Mouse (Mus musculus) layer of hippocampus, adult 9-10 months (tissue): ENCODE results near the gene Ldb2.

Source experiments
- DNase-seq: peaks from one replicate; pipeline ENCODE4 v3.0.0; 2022; ENCODE audit warnings: low spot score

Gene Ldb2

DNA sequence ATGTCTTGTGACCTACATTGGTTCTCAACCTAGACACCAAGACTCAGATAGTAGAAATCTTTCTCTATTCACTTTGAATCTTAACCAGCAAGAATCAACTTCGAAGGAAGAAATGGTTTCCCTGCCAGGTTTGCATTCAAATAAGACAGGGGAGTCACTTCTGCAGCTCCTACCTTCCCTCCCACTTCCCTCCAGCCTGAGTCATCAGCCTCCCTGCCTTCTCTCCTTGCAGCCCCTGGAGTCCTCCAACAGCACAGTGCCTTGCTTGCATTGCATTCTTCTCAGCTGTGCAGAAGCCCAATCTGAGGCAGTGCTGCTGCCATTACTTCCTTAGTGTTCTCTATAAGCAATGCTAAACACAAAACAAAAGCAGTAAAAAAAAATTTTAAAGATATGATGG is 79.6 kb downstream of the Ldb2 start:
- no peak for DNase-seq

DNA sequence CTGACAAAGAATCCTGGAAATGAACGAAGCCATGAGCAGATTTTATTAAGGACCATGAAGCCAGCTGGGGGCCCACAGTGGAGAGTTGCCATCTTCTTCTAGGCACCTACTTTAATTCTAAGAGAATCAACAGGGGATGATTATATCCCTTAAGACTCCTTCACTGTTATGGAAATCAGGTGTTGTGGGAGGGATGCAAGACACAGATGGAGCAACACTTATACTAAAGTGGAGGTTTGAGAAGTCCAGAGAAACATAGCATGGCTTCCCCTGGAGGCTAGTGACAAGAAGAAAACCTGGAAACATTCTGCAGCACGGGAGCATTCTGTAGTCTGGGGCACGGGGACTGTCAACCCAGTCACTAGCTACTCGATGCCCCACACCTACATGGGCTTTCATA is 85.0 kb downstream of the Ldb2 start:
- no peak for DNase-seq

DNA sequence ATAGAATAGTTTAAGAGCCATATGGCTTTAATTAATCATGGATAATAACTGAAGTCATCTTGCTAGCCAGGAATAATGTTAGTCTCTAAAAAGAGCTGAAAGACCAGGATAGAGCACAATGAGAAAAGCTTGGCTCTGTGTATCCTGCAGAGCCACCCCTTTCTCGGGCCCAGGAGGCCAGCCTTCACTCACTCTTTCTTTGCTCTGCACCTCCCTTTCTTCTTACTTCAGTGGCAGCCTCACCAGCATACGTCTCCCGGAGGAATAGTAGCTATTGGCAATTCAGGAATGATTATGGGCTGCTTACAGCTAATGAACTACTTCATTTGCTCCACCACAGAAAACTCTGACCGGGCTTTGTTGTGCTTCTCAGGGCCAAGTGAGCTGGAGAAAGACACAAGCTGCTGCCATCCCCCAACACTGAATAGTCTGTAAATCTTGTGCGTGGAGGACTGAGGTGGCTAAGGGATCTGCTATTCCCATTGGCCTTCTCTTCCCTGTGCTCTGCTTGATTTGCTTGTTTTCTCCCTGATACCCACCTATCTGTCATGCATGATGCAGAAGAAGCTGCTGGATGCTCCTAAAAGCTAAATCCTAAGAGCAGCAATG is 86.2 kb downstream of the Ldb2 start:
- DNase-seq: no peak

DNA sequence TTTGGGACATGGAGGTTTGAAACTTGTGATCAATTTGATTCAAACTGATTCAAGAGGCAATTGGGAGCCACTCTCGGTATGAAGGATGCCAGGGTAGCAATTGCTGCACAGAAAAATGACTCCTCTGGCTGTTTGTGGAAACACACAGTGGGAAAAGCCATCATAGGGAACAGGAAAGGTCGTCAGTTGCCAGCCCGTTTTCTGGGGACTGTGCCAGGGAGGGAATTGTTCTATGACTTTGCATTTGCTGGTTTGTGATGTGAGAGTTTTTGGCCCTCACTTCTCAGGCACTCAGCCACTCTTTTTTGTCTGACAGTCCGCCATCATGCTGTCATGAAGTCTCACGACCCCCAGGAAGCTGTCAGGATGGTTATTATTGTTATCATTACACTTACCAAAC is 88.3 kb downstream of the Ldb2 start:
- DNase-seq: no peak

DNA sequence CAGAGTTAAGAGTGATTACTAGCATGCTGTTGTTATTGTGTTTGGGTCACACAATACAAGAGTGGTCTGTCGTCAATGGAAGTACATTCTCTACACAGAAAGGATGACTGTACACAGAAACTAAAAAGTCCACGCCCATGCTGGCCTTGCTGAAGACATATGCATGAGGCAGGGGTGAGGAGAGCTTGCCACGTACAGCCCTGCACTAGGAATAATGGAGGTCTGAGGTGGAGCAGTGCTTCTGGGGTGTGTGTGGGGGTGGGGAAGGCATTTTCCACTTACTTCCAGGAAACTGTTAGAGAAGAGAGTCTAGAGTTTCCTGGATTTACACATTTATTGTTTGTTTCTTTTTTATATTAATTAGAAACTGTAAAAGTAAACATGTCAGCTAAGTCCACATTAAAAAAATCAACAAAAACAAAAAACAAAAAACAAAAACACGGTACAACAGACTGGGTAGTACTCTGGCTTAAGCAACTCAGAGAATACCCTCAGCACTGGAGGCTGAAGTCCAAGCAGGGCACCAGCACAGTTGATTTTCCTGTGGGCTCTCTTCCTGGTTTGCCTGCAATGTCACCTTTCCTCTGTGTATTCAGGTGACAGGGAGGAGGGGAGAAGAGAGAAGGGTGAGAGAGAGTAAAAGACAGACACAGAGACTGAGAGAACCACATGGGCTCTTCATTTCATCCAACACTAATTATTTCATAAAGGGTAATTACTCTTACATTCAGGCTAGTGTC is 89.2 kb downstream of the Ldb2 start:
- DNase-seq: no peak

DNA sequence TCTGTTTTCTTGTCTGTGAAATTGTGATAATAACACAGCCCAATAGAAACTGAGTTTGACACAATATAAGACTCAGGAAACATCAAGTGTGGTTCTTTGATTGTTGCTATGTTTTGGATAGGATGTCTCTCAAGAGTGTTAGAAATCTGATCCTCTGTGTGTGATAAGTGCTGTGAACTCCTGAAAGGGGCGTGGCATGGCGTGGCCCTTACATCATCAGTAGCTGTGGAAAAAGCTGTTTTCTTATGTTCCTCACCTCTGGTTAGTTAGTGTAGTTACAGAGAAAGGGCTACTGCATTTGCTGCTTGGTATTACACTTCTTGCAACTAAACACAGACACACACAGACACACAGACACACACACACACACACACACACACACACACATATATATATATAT is 90.2 kb downstream of the Ldb2 start:
- DNase-seq: no peak

DNA sequence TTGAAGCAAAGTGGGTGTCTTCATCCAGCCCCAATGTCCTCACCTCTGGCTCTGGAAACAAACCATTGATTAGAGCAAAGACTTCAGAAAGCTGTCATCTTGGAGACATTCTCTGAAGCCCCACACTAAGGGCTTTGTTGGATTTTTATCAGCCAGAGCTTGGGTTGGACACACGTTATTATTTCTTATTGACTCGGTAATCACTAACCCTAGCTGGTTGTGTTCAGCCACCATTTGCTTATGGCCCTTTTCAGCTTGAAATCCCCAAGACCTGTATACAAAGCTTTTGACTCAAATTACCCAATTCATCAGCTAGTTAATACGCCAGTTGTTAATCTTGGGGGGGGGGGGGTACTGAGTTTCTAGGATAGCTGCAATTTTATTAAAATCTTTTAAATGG is 91.5 kb downstream of the Ldb2 start:
- DNase-seq: no peak

DNA sequence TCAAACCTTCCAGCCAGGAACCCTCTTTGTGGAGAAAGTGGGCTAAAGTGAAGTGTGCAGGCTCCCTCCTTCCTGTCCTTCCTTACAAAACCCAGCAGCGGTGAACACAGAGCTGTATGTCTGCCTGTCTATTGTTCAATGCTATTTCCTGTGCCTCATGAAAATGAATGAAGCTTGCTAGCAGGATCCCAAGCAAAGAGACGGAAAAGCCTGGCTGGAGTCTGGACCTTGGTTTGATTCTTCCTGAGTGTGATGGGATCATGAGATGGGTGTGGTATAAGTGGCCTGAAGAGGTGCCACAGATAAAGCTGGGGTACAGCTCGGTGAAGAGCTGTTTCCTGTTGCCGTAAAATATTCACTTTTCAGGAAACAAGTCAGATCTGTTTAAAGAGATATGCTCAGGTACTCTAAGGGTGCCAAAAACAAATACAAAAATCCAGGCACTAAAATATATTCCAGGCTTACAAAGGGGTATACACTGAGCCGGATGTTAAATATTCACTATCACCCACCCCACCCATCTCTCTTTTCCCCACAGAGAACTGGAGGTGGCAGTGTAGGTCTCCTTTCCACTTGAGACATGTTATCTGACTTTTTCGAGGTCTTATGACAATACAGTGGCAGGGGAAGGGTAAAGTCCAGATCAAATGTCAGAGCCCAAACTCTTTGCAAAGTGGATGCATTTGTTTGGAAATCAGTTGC is 92.3 kb downstream of the Ldb2 start:
- DNase-seq: no peak

DNA sequence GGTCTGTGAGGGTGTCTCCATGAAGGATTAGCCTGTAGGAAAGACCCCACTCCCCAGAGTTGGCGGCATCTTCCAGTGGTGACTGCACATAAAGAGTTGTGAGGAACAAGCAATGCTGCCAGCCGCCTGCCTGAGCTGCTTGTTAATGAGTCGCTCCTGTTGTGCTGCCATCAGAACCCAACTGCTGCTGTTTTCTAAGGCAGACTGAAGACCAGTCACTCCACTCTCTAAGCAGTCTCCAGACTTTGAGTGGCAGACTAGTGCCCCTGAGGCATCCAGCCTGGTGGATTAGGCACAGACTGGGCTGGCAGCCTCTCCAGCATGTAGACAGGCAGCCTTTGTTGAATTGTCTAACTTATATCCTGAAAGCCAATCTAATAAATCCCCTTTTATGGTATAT is 101.5 kb downstream of the Ldb2 start:
- no peak for DNase-seq

DNA sequence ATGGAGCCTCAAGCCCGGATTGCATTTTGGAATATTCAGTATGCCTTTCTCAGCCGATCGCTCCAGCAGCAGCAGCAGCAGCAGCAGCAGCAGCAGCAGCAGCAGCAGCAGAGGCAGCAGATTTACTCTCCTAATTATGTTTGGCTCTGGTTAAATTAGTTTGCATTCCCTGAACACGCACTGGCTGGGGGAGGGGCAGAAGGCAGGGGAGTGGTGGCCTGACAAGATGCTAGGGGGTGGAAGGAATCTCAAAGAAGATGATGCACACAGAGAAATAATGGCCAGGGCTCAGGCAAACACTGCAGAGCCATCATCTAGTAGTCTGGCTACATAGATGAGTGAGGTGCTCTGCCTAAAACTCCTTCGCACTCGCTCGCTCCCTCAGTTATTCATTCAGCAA is 102.9 kb downstream of the Ldb2 start:
- no peak for DNase-seq

DNA sequence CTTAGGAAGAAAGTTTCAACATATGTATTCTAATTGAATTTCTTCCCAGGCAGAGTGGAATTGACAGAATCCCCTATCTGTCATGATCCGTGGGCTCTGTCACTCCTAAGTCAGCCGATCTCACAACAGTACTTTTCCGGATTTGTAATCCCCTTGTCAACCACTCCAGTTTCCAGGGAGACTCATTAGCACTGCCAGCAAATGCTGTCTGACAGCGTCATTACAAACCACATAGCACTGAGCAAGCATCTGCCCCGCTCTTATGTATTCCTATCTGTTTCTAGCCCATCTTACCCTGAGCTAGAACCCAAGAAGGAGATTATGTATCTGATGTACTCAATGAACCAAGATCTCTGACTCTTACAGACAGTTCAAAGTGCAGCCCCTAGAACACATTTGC is 105.8 kb downstream of the Ldb2 start:
- no peak for DNase-seq

DNA sequence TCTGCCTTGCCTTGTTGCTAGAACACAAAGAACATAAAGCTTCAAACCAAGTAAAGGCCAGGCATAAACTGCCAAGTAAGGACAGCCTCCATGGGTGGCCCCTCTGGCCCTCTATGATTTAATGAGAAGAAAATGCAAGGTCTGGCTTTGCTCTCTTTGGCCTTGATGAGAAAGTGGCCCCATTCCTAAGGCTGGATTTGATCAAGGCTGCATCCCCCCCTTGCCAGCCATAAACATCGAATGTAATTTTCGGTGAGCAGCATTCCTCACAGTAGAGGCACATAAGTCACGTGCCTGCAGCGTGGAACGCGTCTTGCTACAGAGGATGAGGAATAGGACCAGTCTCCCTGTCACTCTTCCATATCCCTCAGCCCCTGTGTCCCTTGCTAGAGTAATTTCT is 113.1 kb downstream of the Ldb2 start:
- DNase-seq: no peak

DNA sequence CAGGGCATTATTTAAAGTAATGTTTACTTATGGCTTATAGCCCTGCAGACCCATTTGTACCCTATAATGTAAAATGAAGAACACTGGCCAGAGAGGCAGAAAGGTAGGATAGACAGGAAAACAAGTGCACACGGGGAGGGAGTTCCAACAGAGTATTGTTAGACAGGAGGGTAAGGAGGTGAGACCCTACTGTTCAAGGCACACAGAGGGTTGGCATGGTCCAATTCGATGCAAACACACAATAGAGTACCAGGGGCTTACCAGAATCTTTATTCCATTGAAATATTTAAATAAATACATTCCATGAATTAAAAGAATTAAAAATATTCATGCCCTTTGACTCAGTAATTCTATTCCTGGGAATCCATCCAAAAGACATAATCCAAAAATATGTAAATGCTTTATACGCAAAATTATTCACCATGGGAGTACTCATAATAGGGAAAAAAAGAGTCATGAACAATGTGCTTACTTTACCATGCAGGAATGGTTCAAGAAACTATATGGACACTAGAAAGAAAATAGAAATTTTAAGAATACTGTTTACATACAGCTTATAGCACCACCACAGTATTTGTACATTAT is 118.3 kb downstream of the Ldb2 start:
- DNase-seq: no peak

DNA sequence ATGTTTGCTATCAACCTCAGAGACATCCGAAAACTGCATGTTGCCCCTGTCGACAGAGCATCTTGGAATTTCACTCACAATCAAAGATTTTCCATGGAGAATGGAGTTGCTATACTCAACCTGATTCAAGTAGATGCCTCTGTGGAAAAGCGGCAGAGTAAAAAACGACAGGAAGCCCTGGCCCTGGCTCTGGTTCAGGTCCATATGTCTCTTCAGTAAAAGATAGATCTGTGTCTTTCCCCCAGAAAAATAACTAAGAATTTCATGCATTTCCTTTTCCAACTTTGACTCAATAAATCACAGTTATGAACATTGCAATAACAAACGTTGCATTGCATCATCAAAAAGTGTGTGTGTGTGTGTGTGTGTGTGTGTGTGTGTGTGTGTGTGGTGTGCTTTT is 121.7 kb downstream of the Ldb2 start:
- no peak for DNase-seq

DNA sequence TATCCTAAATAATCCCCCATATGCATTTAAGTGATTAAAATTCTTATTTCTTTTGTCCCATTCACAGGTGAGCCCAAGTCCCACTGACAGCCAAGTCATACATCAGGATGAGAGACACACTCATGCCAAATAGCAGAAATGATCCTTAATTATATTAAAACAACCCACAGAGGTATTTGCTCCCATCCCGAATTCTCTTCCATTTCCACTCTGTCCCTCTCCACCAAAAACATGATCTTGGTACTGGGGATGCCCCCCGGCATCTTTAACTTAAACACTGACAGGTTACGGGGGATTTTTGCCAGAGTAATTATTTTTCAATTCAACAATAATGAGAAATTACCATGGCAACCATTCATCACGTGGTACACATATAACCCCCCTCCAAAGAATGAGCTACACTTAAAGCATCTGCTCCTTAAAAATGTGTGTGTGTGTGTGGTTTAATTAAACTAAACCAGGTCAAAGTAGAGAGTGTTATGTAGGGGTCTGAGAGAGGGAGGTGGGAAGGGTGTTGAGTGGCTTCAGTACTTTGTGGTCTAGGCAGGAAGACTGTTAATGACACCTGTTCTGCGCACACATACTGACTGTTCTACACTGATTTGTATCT is 123.2 kb downstream of the Ldb2 start:
- no peak for DNase-seq

DNA sequence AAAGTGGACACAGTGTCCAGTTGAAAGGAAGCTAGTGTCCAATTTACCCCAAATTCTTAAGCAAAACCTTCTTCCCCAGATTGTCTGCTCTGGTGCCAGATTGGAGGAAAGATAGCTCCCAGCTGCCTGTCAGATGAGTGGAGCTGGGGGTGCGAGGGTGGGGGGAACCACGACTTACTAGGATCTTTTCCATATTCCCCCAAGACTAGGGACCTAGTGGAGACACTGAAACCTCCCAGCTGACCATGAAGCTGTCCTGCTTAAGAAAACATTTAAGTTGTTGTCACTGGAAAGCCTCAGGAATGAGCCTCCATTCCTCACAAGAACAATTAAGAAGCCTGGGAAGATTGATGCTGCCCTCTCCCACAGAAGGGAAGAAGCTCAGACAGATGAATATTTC is 129.1 kb downstream of the Ldb2 start:
- no peak for DNase-seq

DNA sequence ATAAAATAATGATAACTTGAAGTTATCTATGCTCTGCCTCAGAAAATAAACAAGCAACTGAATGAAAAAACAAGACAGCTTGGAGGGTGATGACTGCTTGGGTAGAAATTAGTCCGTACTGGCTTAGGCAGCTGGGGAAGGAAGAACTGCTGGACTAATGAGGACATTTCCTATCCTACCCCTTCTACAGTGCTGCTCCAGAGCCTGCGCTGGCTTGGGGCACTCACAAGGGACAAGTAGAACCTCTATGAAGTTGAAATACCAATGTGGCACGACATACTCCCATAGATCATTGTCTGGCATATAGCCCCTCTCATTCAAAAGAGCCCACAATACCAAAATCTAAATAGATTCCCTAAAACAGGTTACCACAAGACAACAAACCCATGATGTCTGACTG is 131.6 kb downstream of the Ldb2 start:
- no peak for DNase-seq

DNA sequence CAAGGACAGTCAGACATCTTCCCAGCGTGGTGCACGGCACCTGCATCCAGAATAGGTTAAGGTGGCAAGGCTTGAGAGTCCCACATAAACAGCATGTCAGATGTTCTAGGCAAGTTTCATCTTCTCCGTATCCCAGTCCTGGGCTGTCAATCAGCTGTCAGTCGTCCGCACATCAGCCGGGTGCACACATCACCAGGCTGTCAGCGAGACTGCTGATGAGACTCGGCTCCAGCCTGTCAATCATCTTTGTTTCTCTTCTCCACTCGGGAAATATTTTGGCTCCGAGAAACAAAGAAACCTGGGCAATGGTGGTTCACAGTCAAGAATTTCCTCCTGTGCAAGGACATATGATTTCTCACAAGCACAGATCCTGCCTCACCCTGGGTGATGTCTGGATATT is 132.1 kb downstream of the Ldb2 start:
- DNase-seq: no peak

DNA sequence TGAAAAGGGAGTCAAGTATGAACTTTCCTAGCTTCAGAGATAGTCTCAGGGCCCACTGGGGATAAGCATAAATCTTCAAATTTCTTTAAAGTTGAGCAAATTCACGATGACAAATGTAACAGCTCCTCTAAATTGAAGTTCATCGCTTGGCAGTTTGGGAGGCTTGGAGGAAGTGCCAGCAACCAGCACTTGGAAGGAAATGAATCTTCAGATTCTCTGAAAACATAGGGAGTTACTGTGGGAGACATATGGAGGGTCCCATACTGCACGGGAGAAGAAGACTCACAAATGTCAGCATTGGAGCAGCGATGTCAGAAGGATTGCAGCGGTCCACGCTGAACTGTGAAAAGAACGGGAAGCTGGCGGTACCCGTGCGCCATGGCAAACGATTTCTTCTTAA is 139.8 kb downstream of the Ldb2 start:
- DNase-seq: no peak

DNA sequence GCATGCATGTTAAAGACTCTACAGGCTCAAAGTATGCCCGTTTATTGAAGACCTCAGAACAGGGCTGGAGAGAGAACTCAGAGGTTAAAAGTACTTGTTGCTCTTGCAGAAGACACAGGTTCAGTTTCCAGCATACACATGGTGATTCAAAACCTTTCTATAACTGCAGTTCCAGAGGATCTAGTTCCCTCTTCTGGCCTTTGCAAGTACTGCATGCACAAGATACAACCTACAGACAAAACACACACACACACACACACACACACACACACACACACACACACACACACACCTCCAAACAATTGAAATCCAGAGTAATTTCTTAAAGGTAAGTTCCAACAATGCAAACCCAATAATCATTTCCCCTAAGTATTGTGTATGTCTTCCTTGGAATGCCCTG is 142.8 kb downstream of the Ldb2 start:
- DNase-seq: no peak

DNA sequence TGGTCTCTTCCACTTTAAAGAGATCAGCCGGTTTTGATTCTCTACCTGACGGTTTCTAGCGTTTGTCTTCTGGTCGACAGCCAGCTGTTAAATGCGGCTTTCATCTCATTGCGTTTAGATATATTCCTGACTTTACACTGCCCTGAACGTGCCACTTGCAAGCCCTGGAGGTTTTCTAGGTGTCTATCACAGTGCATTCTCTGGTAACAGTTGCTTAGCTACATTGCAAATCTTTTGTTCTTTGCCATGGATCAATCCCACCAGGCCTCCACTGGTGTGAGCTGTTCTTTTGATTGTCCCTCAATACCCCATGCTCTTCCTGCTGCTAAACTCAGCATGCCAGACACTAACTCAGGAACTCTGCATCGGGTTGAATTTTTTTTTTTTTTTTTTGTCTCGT is 145.1 kb downstream of the Ldb2 start:
- DNase-seq: no peak

DNA sequence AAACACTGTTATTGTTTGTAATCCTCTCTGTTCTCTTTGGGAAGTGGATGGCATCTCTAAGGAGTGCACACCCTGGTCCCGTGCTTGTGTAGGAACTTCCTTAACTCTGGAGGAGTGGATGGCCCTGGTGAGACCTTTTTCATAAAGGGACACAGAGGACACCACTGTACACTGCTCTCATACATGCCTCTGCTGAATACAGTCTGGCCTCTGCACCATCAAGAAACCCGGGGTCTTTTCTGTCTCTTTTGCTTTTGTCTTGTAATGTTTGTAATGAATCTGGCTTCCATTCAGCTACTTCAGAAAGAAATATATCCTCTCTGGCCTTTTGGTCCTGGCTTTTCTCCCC is 152.7 kb downstream of the Ldb2 start:
- DNase-seq: no peak
